ENCODE assay signal across 8 mouse cellular contexts in genomic region chr7:144527723-144528221, GRCm38 (mm10). TPM values are rescaled to one million over a fixed set of nuclear protein-coding genes. Genes with fewer than 3 reads are reported as not detected.
DNase-seq lines count a peak whose midpoint lies in the region; ATAC-seq and TF ChIP-seq lines count a peak whose summit lies in the region.

No protein-coding gene starts in this region.

- no peak for TF ChIP-seq EP300 in liver, postnatal 0 days (IDR thresholded peaks at IDR 0.05; ENCODE audit: low read depth)

- no peak overlapping the region for H3K4me3 ChIP-seq in forebrain, embryonic 14.5 days (ENCODE audit: low read depth, low read length)
- no peak overlapping the region for H3K4me3 ChIP-seq in forebrain, postnatal 0 days (ENCODE audit: low read depth, low read length)
- no peak overlapping the region for H3K4me3 ChIP-seq in liver, postnatal 0 days (ENCODE audit: low read depth, low read length)

- no peaks in the 10 kb centered on the region for H3K9me3 ChIP-seq in forebrain, embryonic 14.5 days (replicated peaks; ENCODE audit: control insufficient read depth, low read length)
- no peaks in the 10 kb centered on the region for H3K9me3 ChIP-seq in forebrain, postnatal 0 days (ENCODE audit: low read length)
- H3K9me3 ChIP-seq in liver, postnatal 0 days (ENCODE audit: low read length) = no peaks in the 10 kb centered on the region

- no peak for ATAC-seq in forebrain, embryonic 14.5 days
- no peak for ATAC-seq in forebrain, postnatal 0 days
- no peak for ATAC-seq in liver, postnatal 0 days

- H3K27ac ChIP-seq in forebrain, embryonic 14.5 days (ENCODE audit: low read depth, low read length) = no peak overlapping the region
- no peak overlapping the region for H3K27ac ChIP-seq in forebrain, postnatal 0 days (ENCODE audit: low read depth, low read length)
- H3K27ac ChIP-seq in liver, postnatal 0 days (ENCODE audit: low read depth) = no peak overlapping the region

- H3K4me2 ChIP-seq in forebrain, embryonic 14.5 days (ENCODE audit: low read length) = no peak overlapping the region
- no peak overlapping the region for H3K4me2 ChIP-seq in forebrain, postnatal 0 days (ENCODE audit: low read depth)
- H3K4me2 ChIP-seq in liver, postnatal 0 days (ENCODE audit: low read depth, low read length) = no peak overlapping the region

- H3K27me3 ChIP-seq in forebrain, embryonic 14.5 days (replicated peaks; ENCODE audit: control insufficient read depth, insufficient read depth, low read length) = no peaks in the 10 kb centered on the region
- no peaks in the 10 kb centered on the region for H3K27me3 ChIP-seq in forebrain, postnatal 0 days (ENCODE audit: insufficient read depth, low read length)
- H3K27me3 ChIP-seq in liver, postnatal 0 days (ENCODE audit: insufficient read depth, low read length) = no peaks in the 10 kb centered on the region

- H3K4me1 ChIP-seq in forebrain, embryonic 14.5 days (ENCODE audit: control insufficient read depth, insufficient read depth, low read length) = no peaks in the 10 kb centered on the region
- H3K4me1 ChIP-seq in forebrain, postnatal 0 days (ENCODE audit: insufficient read depth) = 0 out of 2 replicates have a peak, but pooled peaks cover 4% of the 10 kb centered on the region
- H3K4me1 ChIP-seq in liver, postnatal 0 days (ENCODE audit: insufficient read depth) = peaks cover 9% of the 10 kb centered on the region

- H3K9ac ChIP-seq in forebrain, embryonic 14.5 days (ENCODE audit: low read length) = no peak overlapping the region
- no peak overlapping the region for H3K9ac ChIP-seq in forebrain, postnatal 0 days
- H3K9ac ChIP-seq in liver, postnatal 0 days (replicated peaks) = no peak overlapping the region

- no peaks in the 10 kb centered on the region for H3K36me3 ChIP-seq in forebrain, embryonic 14.5 days (ENCODE audit: control insufficient read depth, insufficient read depth, low read length)
- no peaks in the 10 kb centered on the region for H3K36me3 ChIP-seq in forebrain, postnatal 0 days (ENCODE audit: insufficient read depth)
- 0 out of 2 replicates have a peak, but pooled peaks cover 2% of the 10 kb centered on the region for H3K36me3 ChIP-seq in liver, postnatal 0 days (replicated peaks; ENCODE audit: insufficient read depth, low read length)

- no peak for TF ChIP-seq CTCF in forebrain, postnatal 0 days (IDR thresholded peaks at IDR 0.05; ENCODE audit: low read depth)
- peak; percentile 44 for TF ChIP-seq CTCF in liver, postnatal 0 days (IDR thresholded peaks at IDR 0.05; ENCODE audit: low read depth)

- peak; percentile 16 for DNase-seq in forebrain, embryonic 14.5 days (ENCODE audit: low spot score)
- no peak for DNase-seq in forebrain, postnatal 0 days
- DNase-seq in 416B (ENCODE audit: low read depth) = peak; percentile 66
- DNase-seq in cerebellum, postnatal 10 days = peak; percentile 62 to 64
- no peak for DNase-seq in liver, postnatal 0 days
- no peak for DNase-seq in frontal cortex, postnatal 36 days (ENCODE audit: low spot score in 2 of 2)
- no peak for DNase-seq in retina, postnatal 1 day
- DNase-seq in thymus, postnatal 14 days = no peak

- 35% methylated on average over 1 of the region's 1 CpGs for WGBS in forebrain, embryonic 14.5 days
- WGBS in forebrain, postnatal 0 days = 20% methylated on average over 1 of the region's 1 CpGs
- WGBS in liver, postnatal 0 days (ENCODE audit: insufficient replicate concordance) = 38% methylated on average over 1 of the region's 1 CpGs

RNA-seq across cellular contexts. Expression of gene Ppfia1, which starts 25.8 kb away (rescaled TPM):
- 23.0 and 30.5 TPM in 2 replicates for polyA plus RNA-seq in forebrain, embryonic 14.5 days (2014; fragmentation: Nextera tagmentation; extraction: Ambion mirVana)
- total RNA-seq in forebrain, postnatal 0 days (2014; rRNA removed) = 32.2 and 53.8 TPM in 2 replicates
- polyA plus RNA-seq in forebrain, postnatal 0 days (2015; fragmentation: Nextera tagmentation; extraction: Ambion mirVana) = 12.0 and 15.2 TPM in 2 replicates
- 7.1 and 8.2 TPM in 2 replicates for polyA plus RNA-seq in liver, postnatal 0 days (2015; fragmentation: Nextera tagmentation; extraction: Ambion mirVana)

RNA-seq across cellular contexts. Expression of gene Fadd, which starts 54.5 kb away (rescaled TPM):
- 6.7 and 7.2 TPM in 2 replicates for polyA plus RNA-seq in forebrain, embryonic 14.5 days (2014; fragmentation: Nextera tagmentation; extraction: Ambion mirVana)
- total RNA-seq in forebrain, postnatal 0 days (2014; rRNA removed) = 2.6 and 2.7 TPM in 2 replicates
- polyA plus RNA-seq in forebrain, postnatal 0 days (2015; fragmentation: Nextera tagmentation; extraction: Ambion mirVana) = 2.5 and 3.0 TPM in 2 replicates
- 4.1 TPM in 2 replicates for polyA plus RNA-seq in liver, postnatal 0 days (2015; fragmentation: Nextera tagmentation; extraction: Ambion mirVana)

RNA-seq across cellular contexts. Expression of gene Cttn, which starts 57.0 kb away (rescaled TPM):
- 151 and 158 TPM in 2 replicates for polyA plus RNA-seq in forebrain, embryonic 14.5 days (2014; fragmentation: Nextera tagmentation; extraction: Ambion mirVana)
- total RNA-seq in forebrain, postnatal 0 days (2014; rRNA removed) = 109 and 132 TPM in 2 replicates
- 143 and 164 TPM in 2 replicates for polyA plus RNA-seq in forebrain, postnatal 0 days (2015; fragmentation: Nextera tagmentation; extraction: Ambion mirVana)
- polyA plus RNA-seq in liver, postnatal 0 days (2015; fragmentation: Nextera tagmentation; extraction: Ambion mirVana) = 24.8 and 29.0 TPM in 2 replicates

Comparison
In these comparisons a context has a peak if more than half of its experiments do, and no peak if none do; other contexts are left out.
1. DNase-seq: peak in forebrain, embryonic 14.5 days (single experiment), 416B (single experiment) and cerebellum, postnatal 10 days (2 of 2); none in forebrain, postnatal 0 days (single experiment), liver, postnatal 0 days (single experiment), frontal cortex, postnatal 36 days (0 of 2), retina, postnatal 1 day (single experiment) and thymus, postnatal 14 days (single experiment).